Mouse (Mus musculus) liver, postnatal 0 days (tissue): ENCODE measurements around the gene Sez6l.

ENCODE experiments used
- CTCF ChIP-seq: sonication (generic); IDR thresholded peaks from 2 replicates; pipeline ENCODE4 v1.5.1; 2016; ENCODE audit warnings: antibody characterized with exemption, low read depth
- EP300 ChIP-seq: IDR thresholded peaks from 2 replicates; pipeline ENCODE4 v1.6.1; 2016; ENCODE audit warnings: antibody characterized with exemption, low read depth, mild to moderate bottlenecking

GRCm38 (mm10) chr5:112493492-112493891 lies 83.5 kb downstream of the Sez6l start:
- no peak for TF ChIP-seq CTCF
- TF ChIP-seq EP300 = no peak
